Mouse (Mus musculus) hindbrain, embryonic 11.5 days (tissue): ENCODE measurements around the gene Tmem121. TPM values are rescaled to one million over a fixed set of nuclear protein-coding genes. Genes with fewer than 3 reads are reported as not detected.
"Not testable (repeated sequence)": the region's sequence is repeated elsewhere in the genome, so short reads cannot be mapped to it uniquely, and the experiment has no call there.

ENCODE experiments used
- ATAC-seq: fragments of 200-750 bp; cut with Nextera tagmentation; 2 replicates; pipeline ENCODE4 v1.8.0; 2017; ENCODE audit warnings: mild to moderate bottlenecking, moderate TSS enrichment, moderate library complexity; ENCODE audit not compliant: low FRiP score
- DNase-seq: peaks from one replicate; pipeline ENCODE4 v3.0.0-alpha.2; 2015; ENCODE audit warnings: low spot score
- H3K27ac ChIP-seq: fragments of 300-500 bp; sonication (generic); 2 replicates; pipeline ENCODE4 v1.5.1; 2014; ENCODE audit warnings: mild to moderate bottlenecking, low read depth, low read length
- H3K27me3 ChIP-seq: fragments of 300-500 bp; sonication (generic); 2 replicates; pipeline ENCODE4 v1.6.1; 2014; ENCODE audit warnings: mild to moderate bottlenecking, low read length, moderate library complexity, mixed read lengths; ENCODE audit not compliant: control insufficient read depth, insufficient read depth
- H3K36me3 ChIP-seq: fragments of 300-500 bp; sonication (generic); 2 replicates; pipeline ENCODE4 v1.6.1; 2014; ENCODE audit warnings: mild to moderate bottlenecking, low read length, moderate library complexity, mixed read lengths; ENCODE audit not compliant: control insufficient read depth, insufficient read depth
- H3K4me1 ChIP-seq: fragments of 300-500 bp; sonication (generic); replicated peaks from 2 replicates; pipeline ENCODE4 v1.6.1; 2014; ENCODE audit warnings: low read length, mixed read lengths; ENCODE audit not compliant: control insufficient read depth, insufficient read depth
- H3K4me2 ChIP-seq: fragments of 300-500 bp; sonication (generic); replicated peaks from 2 replicates; pipeline ENCODE4 v1.6.1; 2014; ENCODE audit warnings: mild to moderate bottlenecking, low read depth, low read length
- H3K4me3 ChIP-seq: fragments of 300-500 bp; sonication (generic); 2 replicates; pipeline ENCODE4 v1.5.1; 2014; ENCODE audit warnings: low read depth, low read length
- H3K9ac ChIP-seq: fragments of 300-500 bp; sonication (generic); 2 replicates; pipeline ENCODE4 v1.6.1; 2014; ENCODE audit warnings: low read depth, low read length
- H3K9me3 ChIP-seq: fragments of 300-500 bp; sonication (generic); 2 replicates; pipeline ENCODE4 v1.6.1; 2016; ENCODE audit warnings: low read length; ENCODE audit not compliant: control insufficient read depth
- WGBS: fragments of 180-500 bp; shearing (Covaris S2); extraction: QIAGEN DNeasy Blood & Tissue Kit; methylation state at CpG from one replicate; pipeline ENCODE4 v1.1.7; 2014; 5-methylcytosine and 5-hydroxymethylcytosine counted together
- polyA plus RNA-seq: library from polyadenylated mRNA; unstranded; fragments of >200 nt; fragmentation: Nextera tagmentation; extraction: Ambion mirVana; gene quantifications from 2 replicates; pipeline ENCODE4 v1.2.1, GENCODE M21; 2014

The Tmem121 gene
- polyA plus RNA-seq, 1 experiment from 2014 or later, result 8.9 TPM

- Histone ChIP-seq H3K36me3 (no peaks in the 10 kb centered on the region), H3K4me1 (no peaks in the 10 kb centered on the region), H3K9me3 (no peaks in the 10 kb centered on the region), H3K4me2 (no peak overlapping the region), H3K27me3 (no peaks in the 10 kb centered on the region), H3K4me3 (no peak overlapping the region), H3K9ac (no peak overlapping the region), H3K27ac (no peak overlapping the region)
- ATAC-seq (no peak), DNase-seq (no peak)
- WGBS, result 79% methylated on average over 6 of the region's 6 CpGs
Observed at GRCm38 (mm10) chr12:113227970-113228593, 42.4 kb downstream of the Tmem121 start.

GRCm38 (mm10) chr12:113230741-113231140 lies 45.0 kb downstream of the Tmem121 start:
- no peak for DNase-seq
- no peak for ATAC-seq
- H3K27ac ChIP-seq, result no peak overlapping the region
- H3K4me1 ChIP-seq, result no peaks in the 10 kb centered on the region
- H3K4me2 ChIP-seq, result no peak overlapping the region
- no peaks in the 10 kb centered on the region for H3K9me3 ChIP-seq
- no peak overlapping the region for H3K9ac ChIP-seq
- H3K27me3 ChIP-seq, result no peaks in the 10 kb centered on the region
- WGBS, result 83% methylated on average over 4 of the region's 4 CpGs
- H3K36me3 ChIP-seq, result no peaks in the 10 kb centered on the region
- no peak overlapping the region for H3K4me3 ChIP-seq

- H3K4me3 ChIP-seq, H3K4me1 ChIP-seq, H3K36me3 ChIP-seq, H3K27ac ChIP-seq, ATAC-seq, H3K9ac ChIP-seq, H3K4me2 ChIP-seq, H3K27me3 ChIP-seq, H3K9me3 ChIP-seq, DNase-seq: not testable (repeated sequence)
- 89% methylated on average over 6 of the region's 6 CpGs for WGBS
Observed at GRCm38 (mm10) chr12:113231551-113232263, 46.0 kb downstream of the Tmem121 start.

- H3K9me3 ChIP-seq, H3K4me1 ChIP-seq, H3K27me3 ChIP-seq, H3K4me3 ChIP-seq, H3K27ac ChIP-seq, H3K36me3 ChIP-seq, DNase-seq, H3K4me2 ChIP-seq, ATAC-seq, H3K9ac ChIP-seq: not testable (repeated sequence)
- WGBS, result 50% methylated on average over 1 of the region's 1 CpGs
Observed at GRCm38 (mm10) chr12:113232264-113232750, 46.6 kb downstream of the Tmem121 start.

Other genes starting within 250 kb of the Tmem121 start
- gene Nudt14, start 243.8 kb upstream of the Tmem121 start, polyA plus RNA-seq, result 57.3 and 69.9 TPM in 2 replicates
- gene Btbd6, start 209.4 kb upstream of the Tmem121 start, polyA plus RNA-seq, result 25.6 and 26.8 TPM in 2 replicates
- 53.6 and 57.8 TPM in 2 replicates for gene Brf1, start 185.2 kb upstream of the Tmem121 start, polyA plus RNA-seq
- 17.2 and 21.2 TPM in 2 replicates for gene Pacs2, start 171.4 kb upstream of the Tmem121 start, polyA plus RNA-seq
- gene Tex22, start 111.4 kb upstream of the Tmem121 start, polyA plus RNA-seq, result 0.26 TPM in 1 of 2 replicates, not detected in the other
- gene Mta1, start 87.7 kb upstream of the Tmem121 start, polyA plus RNA-seq, result 17.2 and 19.4 TPM in 2 replicates
- 208 TPM in 2 replicates for gene Crip2, start 45.7 kb upstream of the Tmem121 start, polyA plus RNA-seq
- 76.0 and 84.7 TPM in 2 replicates for gene Crip1, start 39.6 kb upstream of the Tmem121 start, polyA plus RNA-seq
- gene Tedc1, start 29.5 kb upstream of the Tmem121 start, polyA plus RNA-seq, result 28.8 and 31.4 TPM in 2 replicates